Mouse (Mus musculus) heart, embryonic 16.5 days (tissue): ENCODE measurements around the gene Phf21a. TPM values are rescaled to one million over a fixed set of nuclear protein-coding genes. Genes with fewer than 3 reads are reported as not detected.
"Not testable (repeated sequence)": the region's sequence is repeated elsewhere in the genome, so short reads cannot be mapped to it uniquely, and the experiment has no call there.

Source experiments
- ATAC-seq: fragments of 200-750 bp; cut with Nextera tagmentation; replicated peaks from 2 replicates; pipeline ENCODE4 v1.8.0; 2017; ENCODE audit warnings: moderate number of reproducible peaks; ENCODE audit not compliant: insufficient read depth, low FRiP score; ENCODE audit errors: extremely low read depth
- H3K27ac ChIP-seq: fragments of 300-500 bp; sonication (generic); 2 replicates; pipeline ENCODE4 v1.5.1; 2014; ENCODE audit warnings: mild to moderate bottlenecking, low read length, control low read depth, moderate library complexity
- H3K27me3 ChIP-seq: fragments of 300-500 bp; sonication (generic); 2 replicates; pipeline ENCODE4 v1.6.1; 2014; ENCODE audit warnings: low read length, mixed read lengths; ENCODE audit not compliant: control insufficient read depth, insufficient read depth
- H3K36me3 ChIP-seq: fragments of 300-500 bp; sonication (generic); 2 replicates; pipeline ENCODE4 v1.6.1; 2014; ENCODE audit not compliant: control insufficient read depth, insufficient read depth
- H3K4me1 ChIP-seq: fragments of 300-500 bp; sonication (generic); 2 replicates; pipeline ENCODE4 v1.6.1; 2014; ENCODE audit warnings: low read length, mixed read lengths; ENCODE audit not compliant: control insufficient read depth, insufficient read depth
- H3K4me2 ChIP-seq: fragments of 300-500 bp; sonication (generic); 2 replicates; pipeline ENCODE4 v1.6.1; 2014; ENCODE audit warnings: low read depth, mild to moderate bottlenecking, control low read depth, low read length
- H3K4me3 ChIP-seq: fragments of 300-500 bp; sonication (generic); 2 replicates; pipeline ENCODE4 v1.5.1; 2014; ENCODE audit warnings: mild to moderate bottlenecking, control low read depth, low read length
- H3K9ac ChIP-seq: fragments of 300-500 bp; sonication (generic); 2 replicates; pipeline ENCODE4 v1.6.1; 2014; ENCODE audit warnings: low read length, control low read depth
- H3K9me3 ChIP-seq: fragments of 300-500 bp; sonication (generic); replicated peaks from 2 replicates; pipeline ENCODE4 v1.6.1; 2016; ENCODE audit warnings: low read length; ENCODE audit not compliant: control insufficient read depth
- WGBS: fragments of 180-500 bp; shearing (Covaris S2); extraction: QIAGEN DNeasy Blood & Tissue Kit; methylation state at CpG from one replicate; pipeline ENCODE4 v1.1.7; 2014; 5-methylcytosine and 5-hydroxymethylcytosine counted together
- polyA plus RNA-seq: library from polyadenylated mRNA; unstranded; fragments of >200 nt; fragmentation: Nextera tagmentation; extraction: Ambion mirVana; gene quantifications from 2 replicates; pipeline ENCODE4 v1.2.1, GENCODE M21; 2015

Gene Phf21a
- polyA plus RNA-seq, 1 experiment from 2014 or later: 17.1 TPM

DNA sequence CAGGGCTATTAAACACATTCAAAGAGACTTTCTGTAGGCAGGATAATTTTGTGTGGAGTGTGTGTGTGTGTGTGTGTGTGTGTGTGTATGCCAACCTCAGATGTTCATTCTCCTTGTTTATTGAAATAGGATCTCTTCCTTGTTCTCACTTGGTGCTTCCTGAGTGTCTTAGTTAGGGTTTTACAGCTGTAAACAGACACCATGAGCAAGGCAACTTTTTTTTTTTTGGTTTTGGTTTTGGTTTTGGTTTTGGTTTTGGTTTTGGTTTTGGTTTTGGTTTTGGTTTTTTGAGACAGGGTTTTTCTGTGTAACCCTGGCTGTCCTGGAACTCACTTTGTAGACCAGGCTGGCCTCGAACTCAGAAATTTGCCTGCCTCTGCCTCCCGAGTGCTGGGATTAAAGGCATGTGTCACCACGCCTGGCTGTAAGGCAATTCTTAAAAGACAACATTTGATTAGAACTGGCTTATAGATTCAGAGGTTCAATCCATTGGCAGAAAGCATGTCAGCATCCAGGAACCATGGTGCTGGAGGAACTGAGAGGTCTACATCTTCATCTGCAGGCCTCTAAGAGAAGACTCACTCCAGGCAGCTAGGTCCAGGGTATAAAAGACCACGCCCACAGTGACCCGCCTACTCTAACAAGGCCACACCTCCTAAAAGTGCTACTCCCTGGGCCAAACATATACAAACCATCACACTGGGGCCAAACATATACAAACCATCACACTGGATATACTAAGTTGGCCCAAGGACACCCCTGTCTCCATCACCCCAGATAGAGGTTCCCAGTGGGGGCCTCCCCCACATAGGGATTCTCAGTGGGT lies 55.2 kb downstream of the Phf21a start:
- 73% methylated on average over 5 of the region's 5 CpGs for WGBS
- not testable (repeated sequence) for ATAC-seq

DNA sequence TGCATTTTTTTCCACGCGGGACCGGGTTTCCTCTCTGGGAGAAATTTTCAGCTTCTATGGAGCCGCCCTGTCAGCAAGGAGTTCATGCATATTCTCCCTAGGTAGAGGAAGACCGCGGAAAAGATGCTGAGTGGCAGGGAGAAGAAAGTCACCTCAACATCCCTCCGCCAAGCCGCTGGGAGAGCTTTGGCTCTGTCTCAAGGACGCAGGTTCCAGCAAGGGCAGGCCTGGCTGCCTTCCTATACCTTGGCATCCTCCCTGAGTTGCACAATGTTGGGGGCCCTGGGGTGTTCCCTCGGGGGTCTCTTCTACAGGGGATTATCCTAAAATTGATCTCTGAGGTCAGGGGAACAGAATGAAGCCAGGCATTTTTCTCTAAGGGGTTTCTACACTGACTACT lies 71.4 kb downstream of the Phf21a start:
- Histone ChIP-seq H3K36me3 (no peaks in the 10 kb centered on the region), H3K4me1 (no peaks in the 10 kb centered on the region), H3K4me2 (no peak overlapping the region), H3K9me3 (no peaks in the 10 kb centered on the region), H3K9ac (no peak overlapping the region), H3K27me3 (no peaks in the 10 kb centered on the region), H3K4me3 (no peak overlapping the region), H3K27ac (no peak overlapping the region)
- WGBS: 60% methylated on average over 10 of the region's 10 CpGs
- ATAC-seq: no peak

More for the DNA sequence above, 55.2 kb downstream of the Phf21a start:
- H3K4me2 ChIP-seq, H3K27me3 ChIP-seq, H3K36me3 ChIP-seq, H3K27ac ChIP-seq, H3K9ac ChIP-seq, H3K4me1 ChIP-seq, H3K9me3 ChIP-seq, H3K4me3 ChIP-seq: not testable (repeated sequence)

DNA sequence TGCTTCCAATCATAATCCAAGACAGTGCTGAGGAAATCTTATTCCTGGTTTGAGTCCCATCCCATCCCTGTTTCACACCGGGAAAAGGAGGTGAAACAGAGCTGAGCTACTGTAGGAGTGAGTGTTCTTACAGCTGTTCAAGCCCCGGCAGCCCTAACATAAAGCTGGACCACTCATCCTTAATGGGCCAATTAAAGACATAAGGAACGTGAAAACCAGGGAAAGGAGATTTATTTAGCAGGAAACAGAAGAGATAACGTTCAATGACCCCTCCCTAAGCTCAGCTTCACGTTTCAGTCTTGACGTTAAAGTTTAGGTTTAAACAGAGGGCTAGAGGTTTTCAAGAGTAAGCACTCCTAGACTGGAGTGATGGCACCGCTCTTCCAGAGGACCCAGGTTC lies 74.0 kb downstream of the Phf21a start:
- H3K27me3 ChIP-seq: no peaks in the 10 kb centered on the region
- no peak overlapping the region for H3K27ac ChIP-seq
- H3K4me1 ChIP-seq: no peaks in the 10 kb centered on the region
- H3K4me2 ChIP-seq: no peak overlapping the region
- 46% methylated on average over 7 of the region's 7 CpGs for WGBS
- H3K4me3 ChIP-seq: no peak overlapping the region
- H3K9ac ChIP-seq: no peak overlapping the region
- no peaks in the 10 kb centered on the region for H3K9me3 ChIP-seq
- ATAC-seq: no peak
- H3K36me3 ChIP-seq: no peaks in the 10 kb centered on the region

DNA sequence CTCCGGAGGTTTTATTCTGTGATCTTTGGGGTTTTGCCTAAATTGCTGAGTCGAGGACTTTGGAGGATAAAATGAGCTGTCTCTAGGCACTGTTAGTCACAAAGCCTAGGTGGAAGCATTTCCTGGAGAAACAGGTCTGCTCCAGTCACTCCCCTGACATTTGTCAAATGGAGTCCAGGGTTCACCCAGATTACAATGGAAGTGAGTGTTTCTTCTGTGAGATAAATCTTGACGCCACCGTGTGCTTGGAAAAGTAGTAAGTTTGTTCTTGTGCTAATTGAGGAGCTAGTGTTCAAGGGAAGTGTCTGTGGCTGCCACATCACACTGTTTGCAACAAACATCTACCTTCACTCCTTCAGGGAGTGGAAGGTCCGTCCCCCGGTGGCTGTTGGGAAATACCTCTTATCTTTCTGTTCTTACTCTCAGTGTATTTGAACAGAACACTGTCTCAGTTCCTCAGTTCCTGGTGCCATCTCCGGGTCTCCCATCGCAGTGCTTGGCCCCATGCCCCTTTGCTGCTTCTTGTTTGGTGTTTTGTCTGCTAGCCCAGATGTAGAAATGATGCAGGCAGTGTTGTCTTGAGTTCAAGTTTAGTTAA lies 78.2 kb downstream of the Phf21a start:
- H3K4me1 ChIP-seq: no peaks in the 10 kb centered on the region
- no peak overlapping the region for H3K9ac ChIP-seq
- no peak overlapping the region for H3K4me3 ChIP-seq
- no peaks in the 10 kb centered on the region for H3K36me3 ChIP-seq
- WGBS: 51% methylated on average over 8 of the region's 8 CpGs
- H3K9me3 ChIP-seq: no peaks in the 10 kb centered on the region
- H3K27ac ChIP-seq: no peak overlapping the region
- no peaks in the 10 kb centered on the region for H3K27me3 ChIP-seq
- no peak overlapping the region for H3K4me2 ChIP-seq
- no peak for ATAC-seq

DNA sequence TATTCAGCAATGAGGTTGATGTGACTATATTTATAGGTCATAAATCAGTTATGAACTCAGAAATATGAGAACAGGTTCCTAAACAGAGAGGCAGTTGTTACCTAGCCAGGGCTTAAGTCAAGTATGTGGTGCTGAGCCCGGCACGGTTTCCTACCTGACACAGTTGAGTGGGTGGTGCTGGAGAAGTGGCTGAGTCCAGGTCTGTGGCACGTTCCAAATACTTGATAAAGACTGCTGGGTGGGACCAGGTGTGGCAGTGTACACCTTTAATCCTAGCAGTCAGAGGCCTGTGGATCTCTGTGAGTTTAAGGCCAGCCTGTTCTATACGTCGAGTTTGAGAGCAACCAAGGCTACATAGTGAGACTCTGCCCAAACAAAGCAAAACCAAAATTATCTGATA lies 79.4 kb downstream of the Phf21a start:
- Histone ChIP-seq H3K4me2 (no peak overlapping the region), H3K27ac (no peak overlapping the region), H3K9ac (no peak overlapping the region), H3K9me3 (no peaks in the 10 kb centered on the region), H3K4me3 (no peak overlapping the region), H3K4me1 (no peaks in the 10 kb centered on the region), H3K27me3 (no peaks in the 10 kb centered on the region), H3K36me3 (no peaks in the 10 kb centered on the region)
- no peak for ATAC-seq
- WGBS: 77% methylated on average over 5 of the region's 5 CpGs

DNA sequence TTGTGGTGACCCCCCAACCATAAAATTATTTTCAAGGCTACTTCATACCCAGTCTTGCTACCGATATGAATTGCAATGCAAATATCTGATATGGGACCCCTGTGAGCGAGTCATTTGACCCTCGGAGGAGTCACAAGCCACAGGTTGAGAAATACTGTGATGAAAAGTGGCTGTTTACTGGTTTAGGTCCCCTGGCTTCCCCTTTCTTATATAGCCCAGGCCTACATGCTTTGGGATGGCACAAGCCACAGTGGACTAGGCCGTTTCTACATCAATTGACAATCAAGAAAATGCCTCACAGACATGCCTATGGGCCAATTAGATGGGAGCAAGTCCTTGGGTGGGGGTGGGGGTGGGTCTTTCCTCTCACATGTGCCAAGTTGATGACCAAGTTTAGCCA lies 80.3 kb downstream of the Phf21a start:
- WGBS: 80% methylated on average over 4 of the region's 4 CpGs
- no peak overlapping the region for H3K4me2 ChIP-seq
- no peak overlapping the region for H3K27ac ChIP-seq
- no peak for ATAC-seq
- no peaks in the 10 kb centered on the region for H3K36me3 ChIP-seq
- H3K4me1 ChIP-seq: no peaks in the 10 kb centered on the region
- H3K9ac ChIP-seq: no peak overlapping the region
- no peak overlapping the region for H3K4me3 ChIP-seq
- H3K9me3 ChIP-seq: no peaks in the 10 kb centered on the region
- H3K27me3 ChIP-seq: no peaks in the 10 kb centered on the region

DNA sequence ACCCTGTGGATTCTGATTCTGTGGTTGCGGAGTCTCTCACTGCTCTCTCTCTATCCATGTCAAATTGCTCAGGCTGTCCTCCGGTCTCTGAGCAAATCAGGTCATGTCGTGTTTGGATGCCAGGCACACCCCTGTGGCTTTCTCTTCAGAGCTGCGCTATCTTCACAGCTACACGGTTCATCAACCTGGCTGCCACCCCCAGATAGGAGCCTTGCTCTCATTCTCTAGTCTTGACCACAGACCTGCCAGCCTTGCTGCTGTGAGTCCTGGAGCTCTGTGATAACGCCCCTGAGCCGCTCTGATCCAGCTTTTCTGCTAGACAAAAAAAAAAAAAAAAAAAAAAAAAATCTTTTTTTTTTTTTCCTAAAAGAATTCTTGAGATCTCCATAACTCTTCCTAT lies 81.3 kb downstream of the Phf21a start:
- Histone ChIP-seq H3K27ac (no peak overlapping the region), H3K4me2 (no peak overlapping the region), H3K27me3 (no peaks in the 10 kb centered on the region), H3K4me3 (no peak overlapping the region), H3K9me3 (no peaks in the 10 kb centered on the region), H3K9ac (no peak overlapping the region), H3K36me3 (no peaks in the 10 kb centered on the region), H3K4me1 (no peaks in the 10 kb centered on the region)
- ATAC-seq: no peak
- 51% methylated on average over 7 of the region's 7 CpGs for WGBS

DNA sequence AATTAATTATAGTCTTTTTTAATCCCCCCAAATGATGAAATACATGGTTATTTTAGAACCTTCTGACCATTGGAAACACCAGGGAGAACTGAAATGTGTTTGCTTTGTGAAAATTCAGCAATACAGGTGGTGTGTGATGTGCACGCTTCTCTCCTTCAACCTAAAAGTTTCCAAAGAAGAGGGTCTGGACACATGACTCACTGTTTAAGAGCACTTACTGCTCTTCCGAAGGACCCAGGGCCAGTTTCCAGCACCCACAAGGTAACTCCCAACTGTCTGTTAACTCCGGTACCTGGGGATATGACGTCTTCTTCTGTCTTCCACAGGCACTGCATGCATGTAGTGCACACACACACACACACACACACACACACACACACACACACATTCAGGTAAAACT lies 82.1 kb downstream of the Phf21a start:
- Histone ChIP-seq H3K27ac (no peak overlapping the region), H3K4me2 (no peak overlapping the region), H3K4me1 (no peaks in the 10 kb centered on the region), H3K36me3 (no peaks in the 10 kb centered on the region), H3K27me3 (no peaks in the 10 kb centered on the region), H3K9ac (no peak overlapping the region), H3K4me3 (no peak overlapping the region), H3K9me3 (no peaks in the 10 kb centered on the region)
- no peak for ATAC-seq
- 87% methylated on average over 4 of the region's 4 CpGs for WGBS

DNA sequence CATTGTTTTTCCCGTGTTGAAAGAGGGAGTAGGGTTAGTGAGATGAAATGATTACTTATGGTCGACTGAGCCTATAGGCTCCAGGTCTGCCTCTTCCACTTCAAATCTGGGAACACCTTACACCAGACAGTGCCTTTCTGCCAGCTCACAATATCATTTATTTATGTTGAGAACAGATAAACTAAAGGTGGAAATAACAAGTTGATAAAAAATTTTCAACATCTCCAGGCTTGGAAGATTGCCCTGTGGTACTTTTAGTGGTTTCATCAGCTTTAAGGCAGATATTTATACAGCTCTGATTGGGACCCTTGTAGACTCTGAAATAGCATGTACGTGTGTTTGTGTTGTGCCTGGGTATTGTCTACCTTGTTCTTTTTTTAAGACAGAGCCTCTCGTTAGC lies 83.4 kb downstream of the Phf21a start:
- Histone ChIP-seq H3K4me1 (no peaks in the 10 kb centered on the region), H3K4me3 (no peak overlapping the region), H3K27me3 (no peaks in the 10 kb centered on the region), H3K4me2 (no peak overlapping the region), H3K36me3 (no peaks in the 10 kb centered on the region), H3K9ac (no peak overlapping the region), H3K27ac (no peak overlapping the region), H3K9me3 (no peaks in the 10 kb centered on the region)
- ATAC-seq: no peak
- WGBS: 31% methylated on average over 4 of the region's 4 CpGs
